Mouse (Mus musculus) layer of hippocampus, adult 9-10 months (tissue): Measurements from ENCODE around the gene Pttg1ip.

Source experiments
- DNase-seq: peaks from one replicate; pipeline ENCODE4 v3.0.0; 2022; ENCODE audit warnings: low spot score

Gene Pttg1ip

DNA sequence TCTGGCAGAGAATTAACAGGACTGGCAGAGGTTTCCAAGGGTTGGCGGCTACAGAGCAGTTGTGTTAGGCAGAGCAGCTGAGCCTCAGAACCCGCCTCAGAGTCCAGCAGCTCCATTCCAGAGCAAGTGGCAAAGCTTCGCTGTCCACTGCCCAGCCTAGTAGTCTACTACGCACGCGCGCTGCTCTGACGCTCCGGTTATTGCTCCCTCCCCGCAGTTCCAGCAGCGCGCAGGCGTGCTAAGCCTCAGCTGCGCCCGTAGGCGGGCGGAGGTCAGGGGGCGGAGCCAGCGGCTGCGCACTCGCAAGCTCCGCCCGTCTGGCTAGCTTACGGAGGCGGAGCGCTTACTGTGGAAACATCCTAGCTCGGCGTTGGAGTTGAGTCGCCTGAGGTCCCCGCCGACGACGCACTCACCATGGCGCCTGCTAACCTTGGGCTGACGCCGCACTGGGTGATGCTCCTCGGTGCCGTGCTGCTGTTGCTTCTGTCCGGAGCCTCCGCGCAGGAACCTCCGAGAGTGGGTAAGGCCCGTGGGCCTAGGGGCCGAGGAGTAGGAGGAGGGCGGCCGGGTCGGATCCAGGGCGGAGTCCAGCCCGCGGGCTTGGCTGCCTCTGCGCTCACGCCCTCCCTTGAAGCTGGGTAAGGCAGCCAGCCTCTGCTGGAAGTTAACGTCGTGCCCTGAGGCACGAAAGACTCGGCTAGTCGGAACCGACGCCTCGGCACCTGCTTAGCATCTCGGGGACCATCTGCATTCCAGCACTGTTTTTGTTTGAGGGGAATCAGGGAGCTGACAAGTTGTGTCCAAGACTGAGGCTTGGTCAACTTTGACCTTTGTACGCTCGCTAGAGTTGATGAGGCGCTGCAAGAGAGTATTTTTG, at the start of gene Pttg1ip:
Pttg1ip (plus strand) TSS at position 313 of the 877 bp plus-strand sequence.
- DNase-seq, result peak; percentile 73

DNA sequence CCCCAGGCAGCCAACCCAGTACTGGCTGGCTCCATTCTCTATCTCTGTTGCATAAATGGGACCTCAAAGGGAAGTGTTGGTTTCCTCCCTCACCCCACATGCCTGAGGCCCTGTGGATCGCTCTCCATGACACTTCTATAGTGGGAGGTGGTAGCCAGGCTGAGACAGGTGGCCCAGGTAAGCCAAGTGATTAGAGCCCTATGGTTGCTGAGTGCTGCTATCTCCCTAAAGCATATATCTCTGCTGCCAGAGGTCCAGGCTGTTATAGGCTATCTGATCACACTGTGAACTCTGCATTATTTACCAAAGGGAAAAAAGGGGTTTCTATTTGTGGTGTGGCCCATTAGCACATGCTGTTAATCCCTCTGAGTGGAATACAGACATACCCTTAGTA, 49.5 kb upstream of the Pttg1ip start:
- DNase-seq, result no peak

DNA sequence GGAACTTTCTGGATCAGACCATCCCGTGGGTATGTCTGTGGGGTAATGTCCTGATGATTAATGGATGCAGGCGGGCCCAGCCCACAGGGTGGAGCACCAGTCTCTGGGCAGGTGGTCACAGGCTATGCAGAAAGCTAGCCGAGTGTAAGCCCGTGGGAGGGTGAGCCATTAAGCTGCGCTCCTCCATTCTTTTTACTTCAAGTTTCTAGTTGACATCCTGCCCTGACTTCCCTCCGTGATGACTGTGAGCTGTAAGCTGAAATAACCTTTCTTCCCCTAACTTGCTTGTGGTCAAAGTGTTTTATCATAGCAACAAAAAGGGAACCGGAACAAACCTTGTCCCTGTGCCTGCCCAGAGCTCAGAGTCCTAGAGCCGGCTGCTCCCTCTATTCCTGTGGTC, 44.8 kb upstream of the Pttg1ip start:
- DNase-seq, result no peak

DNA sequence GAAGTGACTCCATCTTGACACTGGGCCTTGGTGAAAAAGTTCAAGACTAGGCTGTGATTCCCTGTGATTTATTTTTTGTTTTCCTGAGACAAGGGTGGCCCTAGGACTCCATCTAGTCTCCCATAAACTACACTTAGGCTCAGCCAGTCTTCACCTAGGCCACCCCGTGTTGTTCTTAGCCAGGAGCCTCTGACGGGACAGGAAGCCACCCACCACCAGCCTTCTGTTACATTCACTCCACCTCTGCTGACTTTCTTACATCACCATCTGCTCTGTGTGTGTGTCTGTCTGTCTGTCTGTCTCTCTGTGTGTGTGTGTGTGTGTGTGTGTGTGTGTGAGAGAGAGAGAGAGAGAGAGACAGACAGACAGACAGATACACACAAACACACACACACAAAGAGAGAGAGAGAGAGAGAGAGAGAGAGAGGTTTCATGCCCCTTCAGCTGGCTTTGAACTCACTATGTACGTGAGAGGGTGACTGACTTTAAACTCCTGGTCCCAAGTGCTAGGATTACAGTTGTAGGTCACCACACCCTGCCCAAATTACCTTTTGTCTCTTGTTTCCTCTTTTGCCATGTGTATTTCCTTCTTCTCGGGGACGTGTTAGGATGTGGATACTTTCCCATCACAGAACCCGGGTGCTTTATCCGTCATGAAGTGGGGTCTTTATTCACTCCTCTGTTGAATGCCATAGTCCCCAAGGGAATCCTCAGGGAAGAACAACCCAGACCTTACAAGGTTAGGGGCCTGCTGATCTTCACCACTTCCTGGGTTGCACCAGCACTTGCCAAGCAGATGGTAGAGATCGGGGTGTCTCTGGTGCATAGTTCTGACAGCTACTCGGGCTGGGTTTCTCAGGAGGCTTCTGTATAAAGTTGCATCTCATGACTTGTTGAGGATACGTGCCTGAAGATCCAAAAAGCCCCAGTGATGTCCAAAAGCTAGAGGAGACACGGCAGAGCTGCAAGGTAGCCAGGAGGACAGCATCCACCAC, 44.0 kb upstream of the Pttg1ip start:
- DNase-seq, result no peak

DNA sequence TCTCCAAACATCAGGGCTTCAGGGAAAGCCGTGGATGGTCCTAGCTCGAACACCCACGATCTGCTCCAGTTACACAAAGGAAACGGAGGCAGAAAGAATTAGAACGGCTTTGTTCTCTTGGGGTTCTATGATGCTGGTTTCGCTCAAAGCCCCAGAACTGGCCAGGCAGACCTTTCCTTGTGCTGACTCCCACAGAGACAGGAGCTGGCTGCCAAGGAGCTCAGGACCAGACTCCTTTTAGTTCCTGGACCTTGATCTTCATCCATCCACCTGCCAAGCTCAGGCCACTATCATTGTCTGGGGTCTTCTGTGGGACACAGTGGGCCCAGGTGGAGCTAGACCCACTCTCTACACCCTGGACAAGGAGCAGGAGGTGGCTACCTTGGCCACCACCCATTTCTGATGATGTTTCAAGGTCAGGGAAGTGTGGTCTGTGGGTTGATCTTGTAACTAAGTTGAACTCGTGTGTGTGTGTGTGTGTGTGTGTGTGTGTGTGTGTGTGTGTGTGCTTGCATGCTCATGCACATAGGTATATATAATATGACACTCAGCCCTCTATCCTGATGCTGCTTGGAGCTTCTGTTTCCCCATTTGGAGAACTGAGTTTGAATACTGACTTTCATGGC, 42.1 kb upstream of the Pttg1ip start:
- DNase-seq, result no peak

DNA sequence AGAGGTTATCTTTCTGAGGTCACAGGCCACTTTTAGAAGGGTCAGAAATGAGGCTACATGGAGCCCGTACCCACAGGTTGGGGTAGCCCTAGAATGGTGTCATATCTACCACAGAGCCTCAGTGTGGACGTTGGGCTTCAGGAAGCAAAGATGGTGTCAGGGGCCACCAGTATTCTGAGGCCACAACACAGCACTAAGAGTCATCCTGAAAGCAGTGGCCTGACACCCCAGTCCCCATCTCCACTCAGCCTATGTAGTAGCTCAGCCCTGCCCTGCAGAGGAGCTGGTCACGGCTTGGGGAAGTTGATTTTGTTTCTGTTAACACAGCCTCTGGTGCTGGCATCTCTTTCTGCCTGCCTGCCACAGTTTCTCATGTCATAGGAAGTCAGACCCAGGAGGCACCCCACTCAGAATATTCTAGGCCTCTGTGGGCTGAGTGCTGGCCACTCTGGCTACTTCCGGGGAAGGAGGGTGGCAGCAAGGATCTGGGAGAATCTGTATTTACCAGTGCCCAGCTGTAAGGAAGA, 40.9 kb upstream of the Pttg1ip start:
- DNase-seq, result no peak

DNA sequence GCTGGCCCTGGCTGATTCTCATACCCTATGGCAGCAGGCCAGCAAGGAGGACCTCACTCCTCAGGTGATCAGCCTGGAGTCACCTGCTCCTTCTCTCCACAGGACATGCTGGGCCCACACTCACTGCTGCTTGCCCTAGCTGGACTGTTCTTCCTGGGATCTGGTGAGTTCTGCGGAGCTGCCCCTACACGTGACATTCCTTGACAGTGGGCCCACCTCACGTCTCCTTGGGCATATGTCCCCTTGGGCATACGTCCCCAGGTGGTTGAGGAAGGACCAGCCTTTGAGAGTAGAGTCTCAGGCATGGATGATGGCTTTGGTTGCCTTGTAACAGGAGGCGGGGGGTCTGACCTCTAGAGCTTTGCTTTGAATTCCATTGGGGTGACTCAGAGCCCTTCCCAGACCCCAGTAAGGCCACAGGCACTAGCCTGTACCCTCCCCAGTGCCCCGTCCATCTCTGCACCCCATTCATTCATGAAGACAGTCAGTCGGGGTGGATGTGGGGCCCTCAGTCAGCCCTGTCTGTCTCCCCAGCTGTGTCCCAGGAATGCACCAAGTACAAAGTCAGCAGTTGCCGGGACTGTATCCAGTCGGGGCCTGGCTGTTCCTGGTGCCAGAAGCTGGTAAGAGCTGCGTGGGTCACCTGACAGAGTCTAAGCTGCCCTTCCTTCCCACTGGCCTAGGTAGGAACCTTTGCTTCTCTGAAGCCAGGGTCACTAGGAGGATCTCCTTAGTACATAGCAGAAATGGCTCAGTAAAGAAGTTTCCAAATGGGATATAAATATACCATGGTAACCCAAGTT, 39.5 kb upstream of the Pttg1ip start:
- DNase-seq, result no peak

DNA sequence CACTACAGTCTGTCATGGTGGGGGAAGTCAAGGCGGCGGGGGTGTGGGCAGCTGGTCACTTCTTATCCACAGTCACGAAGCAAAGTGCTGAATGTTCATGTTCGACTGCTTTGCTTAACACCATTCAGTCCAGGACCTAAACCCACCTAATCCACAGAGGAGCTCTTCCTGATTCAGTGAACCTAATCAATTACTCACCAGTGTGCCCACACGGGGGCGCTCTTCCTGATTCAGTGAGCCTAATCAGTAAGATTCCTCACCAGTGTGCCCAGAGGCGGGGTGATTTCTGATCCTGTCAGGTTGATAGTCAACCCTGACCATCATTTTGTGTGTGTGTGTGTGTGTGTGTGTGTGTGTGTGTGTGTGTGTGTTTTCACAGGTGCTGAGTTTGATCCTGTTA, 38.3 kb upstream of the Pttg1ip start:
- no peak for DNase-seq

DNA sequence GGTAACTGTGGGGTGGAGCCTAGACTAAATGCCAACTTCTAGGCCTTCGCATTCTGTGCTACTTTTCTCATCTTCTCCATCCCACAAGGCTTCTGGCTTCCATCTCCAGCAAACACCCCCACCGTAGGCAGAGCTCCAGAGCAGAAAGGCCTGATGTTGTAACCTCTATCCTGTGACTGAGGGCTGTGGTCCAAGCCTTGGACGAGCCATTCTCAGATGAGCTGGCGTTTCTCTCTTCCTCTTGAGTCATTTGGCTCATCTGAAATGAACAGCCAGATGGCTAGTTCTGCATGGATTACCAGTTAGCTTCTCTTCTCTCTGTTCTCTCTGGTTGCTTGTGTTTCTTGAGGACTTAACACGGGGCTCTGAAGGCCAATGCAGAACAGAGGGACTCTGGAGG, 36.6 kb upstream of the Pttg1ip start:
- peak; percentile 67 for DNase-seq

DNA sequence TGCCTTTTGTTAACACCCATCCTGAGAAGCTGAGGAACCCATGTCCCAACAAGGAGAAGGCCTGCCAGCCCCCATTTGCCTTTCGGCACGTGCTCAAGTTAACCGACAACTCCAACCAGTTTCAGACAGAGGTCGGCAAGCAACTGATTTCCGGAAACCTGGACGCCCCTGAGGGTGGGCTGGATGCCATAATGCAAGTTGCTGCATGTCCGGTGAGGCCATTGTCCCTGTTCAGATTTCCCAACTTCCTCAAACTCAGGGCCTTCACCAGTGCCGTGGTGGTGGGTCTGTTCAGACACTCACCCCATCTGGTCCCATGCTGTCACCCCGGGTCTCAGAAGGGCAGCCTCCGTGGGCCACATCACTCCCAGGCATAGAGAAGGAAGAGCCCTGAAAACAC, 32.9 kb upstream of the Pttg1ip start:
- DNase-seq, result no peak

DNA sequence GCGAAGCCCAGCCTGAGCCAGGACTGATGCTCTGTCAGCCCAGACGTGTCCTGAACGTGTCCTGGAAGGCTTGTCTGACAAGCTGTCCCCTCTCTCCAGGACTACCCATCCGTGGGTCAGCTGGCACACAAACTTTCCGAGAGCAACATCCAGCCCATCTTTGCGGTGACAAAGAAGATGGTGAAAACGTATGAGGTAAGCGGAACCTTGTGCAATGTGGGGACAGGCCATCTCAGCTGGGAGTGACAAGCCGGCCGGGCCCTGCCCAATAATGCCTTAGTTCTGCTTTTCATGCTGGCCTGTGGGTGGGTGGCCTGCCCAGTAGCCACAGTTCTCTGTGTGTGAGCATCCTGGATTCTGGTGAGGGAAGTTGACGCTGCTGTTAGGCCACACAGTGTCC, 30.6 kb upstream of the Pttg1ip start:
- no peak for DNase-seq

DNA sequence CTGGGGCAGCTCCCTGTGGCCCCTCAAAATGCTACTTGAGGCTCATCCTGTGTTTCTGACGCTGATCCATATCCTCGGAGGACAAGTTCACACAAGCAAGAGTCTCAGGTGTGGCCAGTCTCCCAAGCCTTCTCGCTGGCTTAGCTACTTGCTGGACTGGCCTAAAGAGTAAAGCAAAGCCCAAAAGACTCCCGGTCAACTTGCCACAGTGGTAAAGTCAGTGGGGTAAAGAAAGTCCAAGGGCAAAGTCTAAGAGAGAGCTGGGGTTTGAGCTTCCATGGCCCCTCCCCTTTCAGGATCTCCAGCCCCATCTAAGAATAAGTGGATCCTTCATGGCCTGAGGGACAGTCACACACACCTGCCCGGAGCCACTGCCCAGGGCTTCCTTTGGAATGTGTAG, 29.4 kb upstream of the Pttg1ip start:
- DNase-seq, result no peak

DNA sequence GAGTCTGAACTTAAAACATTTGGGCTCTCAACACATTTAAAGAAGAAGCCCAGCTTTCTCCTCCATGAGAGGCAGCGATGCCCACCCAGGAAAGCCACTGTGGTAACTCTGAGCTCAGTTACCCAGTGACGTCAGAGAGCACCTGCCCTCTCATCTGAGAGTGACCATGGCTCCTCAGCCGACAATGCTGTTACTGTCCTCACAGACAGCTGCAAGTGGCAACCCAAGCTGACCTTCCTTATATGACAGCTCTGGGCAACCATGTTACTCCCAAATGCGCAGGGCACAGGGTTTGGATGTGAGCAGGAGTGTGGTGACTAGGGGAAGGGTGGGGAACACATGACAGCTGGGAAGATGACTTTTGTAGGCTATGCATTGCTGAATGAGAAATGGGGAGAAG, 28.2 kb upstream of the Pttg1ip start:
- no peak for DNase-seq

DNA sequence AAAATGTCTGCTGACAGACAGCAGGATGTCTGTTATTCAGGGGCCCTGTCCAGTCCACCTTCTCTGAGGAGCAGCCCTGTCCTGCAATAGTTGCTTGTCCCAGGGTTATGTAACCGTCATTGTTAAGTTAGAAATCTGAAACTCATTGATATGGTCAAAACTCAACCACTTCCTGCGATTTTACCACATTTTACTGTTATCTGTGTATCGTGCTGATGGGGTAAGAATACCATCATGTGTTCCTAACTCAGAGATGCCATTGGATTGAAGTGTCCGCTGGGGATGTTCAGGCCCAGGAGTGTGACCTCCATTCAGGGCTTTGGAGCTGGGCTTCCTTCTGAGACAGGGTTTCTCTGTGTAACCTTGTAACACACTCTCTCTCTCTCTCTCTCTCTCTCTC, 26.6 kb upstream of the Pttg1ip start:
- no peak for DNase-seq

DNA sequence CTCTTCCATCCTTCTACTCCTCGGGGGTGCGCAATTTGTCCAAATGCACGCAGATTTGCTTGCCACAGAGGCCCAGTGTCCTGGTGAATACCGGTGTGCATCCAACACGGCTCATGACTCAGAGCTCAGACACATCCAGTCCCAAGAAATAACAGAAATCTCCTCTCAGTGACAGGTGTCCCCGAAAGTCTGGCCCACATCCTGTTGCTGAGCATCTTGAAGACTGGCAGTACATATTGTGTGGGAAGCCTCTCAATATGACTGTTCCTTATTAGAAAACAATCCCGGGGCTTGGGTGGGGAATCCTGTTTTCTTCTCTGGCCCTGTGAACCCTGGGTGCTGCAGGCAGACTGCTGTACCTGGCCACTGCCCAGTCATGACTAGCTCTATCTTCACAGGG, 24.9 kb upstream of the Pttg1ip start:
- no peak for DNase-seq

DNA sequence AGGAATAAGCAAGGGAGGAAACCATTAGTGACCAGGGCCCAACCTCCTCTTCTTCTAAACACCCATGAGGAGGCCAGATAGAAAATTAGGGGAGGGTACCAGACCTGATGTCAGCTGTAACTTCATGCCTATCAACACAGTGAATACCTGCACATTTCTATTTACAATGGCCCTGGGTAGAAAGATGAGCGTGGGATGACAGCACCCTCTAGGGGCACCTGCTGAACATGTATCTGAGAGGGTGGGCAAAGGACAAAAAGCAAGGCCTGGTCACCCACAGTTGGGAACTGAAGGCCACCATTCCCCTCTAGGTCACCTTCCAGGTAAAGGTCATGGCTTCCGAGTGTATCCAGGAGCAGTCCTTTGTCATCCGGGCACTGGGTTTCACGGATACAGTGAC, 23.9 kb upstream of the Pttg1ip start:
- no peak for DNase-seq

DNA sequence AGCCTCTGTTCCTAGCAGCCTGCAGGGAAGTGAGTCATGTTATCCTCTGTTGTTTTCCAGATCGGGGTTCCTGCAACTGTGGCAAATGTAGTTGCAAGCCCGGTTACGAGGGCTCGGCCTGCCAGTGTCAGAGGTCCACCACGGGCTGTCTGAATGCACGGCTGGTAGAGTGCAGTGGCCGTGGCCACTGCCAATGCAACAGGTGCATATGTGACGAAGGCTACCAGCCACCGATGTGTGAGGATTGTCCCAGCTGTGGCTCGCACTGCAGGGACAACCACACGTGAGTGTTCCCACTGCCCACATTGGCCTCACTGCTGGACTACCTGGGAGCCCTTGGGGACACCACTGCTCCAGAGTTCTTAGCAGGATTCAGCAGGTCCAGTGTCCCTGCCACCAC, 21.4 kb upstream of the Pttg1ip start:
- no peak for DNase-seq

DNA sequence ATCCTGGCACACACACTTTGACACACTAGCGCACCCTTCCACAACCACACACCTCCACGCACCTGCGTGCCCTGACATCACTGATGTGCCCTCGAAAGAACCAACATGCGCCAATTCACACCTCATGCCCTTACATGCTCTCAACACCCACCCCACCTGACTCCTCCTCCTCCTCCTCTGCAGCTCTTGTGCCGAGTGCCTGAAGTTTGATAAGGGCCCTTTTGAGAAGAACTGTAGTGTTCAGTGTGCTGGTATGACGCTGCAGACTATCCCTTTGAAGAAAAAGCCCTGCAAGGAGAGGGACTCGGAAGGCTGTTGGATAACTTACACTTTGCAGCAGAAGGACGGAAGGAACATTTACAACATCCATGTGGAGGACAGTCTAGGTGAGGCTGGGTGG, 20.7 kb upstream of the Pttg1ip start:
- no peak for DNase-seq

DNA sequence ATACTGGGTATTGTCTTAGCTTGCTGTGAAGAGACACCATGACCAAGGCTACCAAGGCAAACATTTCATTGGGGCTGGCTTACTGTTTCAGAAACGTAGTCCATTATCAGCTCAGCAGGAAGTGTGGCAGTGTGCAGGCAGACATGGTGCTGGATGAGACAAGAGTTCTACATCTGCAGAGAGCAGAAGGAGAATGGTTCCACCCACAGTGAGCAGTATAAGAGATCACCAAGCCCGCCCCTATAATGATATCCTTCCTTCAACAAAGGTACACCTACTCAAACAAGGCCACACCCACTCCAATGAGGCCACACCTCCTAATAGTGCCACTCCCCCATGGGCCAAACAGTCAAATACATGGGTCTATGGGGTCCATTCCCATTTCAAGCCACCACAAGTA, 20.0 kb upstream of the Pttg1ip start:
- DNase-seq, result no peak

DNA sequence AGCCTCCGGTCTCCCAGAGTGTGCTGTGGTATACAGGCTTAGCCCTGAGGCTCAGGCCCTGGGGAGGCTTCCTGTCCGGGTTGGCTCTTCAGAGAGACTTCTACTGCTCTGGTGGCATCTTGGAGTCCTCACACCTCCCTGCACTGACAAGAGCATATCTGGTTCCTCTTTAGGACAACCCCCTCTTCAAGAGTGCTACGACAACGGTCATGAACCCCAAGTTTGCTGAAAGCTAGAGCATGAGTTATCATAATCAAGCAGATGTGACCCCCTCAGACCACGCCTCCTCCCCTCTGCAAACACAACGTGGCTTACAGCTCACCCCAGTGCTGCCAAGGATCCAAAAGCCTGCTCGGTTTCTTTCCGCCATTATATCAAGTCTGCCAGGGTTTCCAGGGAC, 16.5 kb upstream of the Pttg1ip start:
- no peak for DNase-seq

DNA sequence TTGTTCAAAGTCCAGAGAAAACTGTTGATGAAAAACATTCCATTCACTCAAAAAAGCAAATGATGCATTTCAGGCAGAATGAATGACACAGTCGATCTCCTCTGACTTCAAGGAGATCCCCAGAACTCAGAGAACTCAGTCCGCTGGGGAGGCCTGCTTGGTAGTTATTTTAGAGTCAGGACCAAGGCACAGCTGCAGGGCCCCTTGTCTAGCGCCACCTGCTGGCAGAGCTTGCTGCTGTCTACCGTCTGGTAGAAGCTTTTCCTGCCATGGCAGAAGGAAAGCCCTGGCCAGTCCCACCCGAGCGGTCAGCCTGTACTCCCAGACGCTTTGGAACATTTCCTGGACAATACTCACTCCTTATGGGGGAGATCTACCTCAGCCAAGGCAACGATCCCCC, 14.9 kb upstream of the Pttg1ip start:
- no peak for DNase-seq

DNA sequence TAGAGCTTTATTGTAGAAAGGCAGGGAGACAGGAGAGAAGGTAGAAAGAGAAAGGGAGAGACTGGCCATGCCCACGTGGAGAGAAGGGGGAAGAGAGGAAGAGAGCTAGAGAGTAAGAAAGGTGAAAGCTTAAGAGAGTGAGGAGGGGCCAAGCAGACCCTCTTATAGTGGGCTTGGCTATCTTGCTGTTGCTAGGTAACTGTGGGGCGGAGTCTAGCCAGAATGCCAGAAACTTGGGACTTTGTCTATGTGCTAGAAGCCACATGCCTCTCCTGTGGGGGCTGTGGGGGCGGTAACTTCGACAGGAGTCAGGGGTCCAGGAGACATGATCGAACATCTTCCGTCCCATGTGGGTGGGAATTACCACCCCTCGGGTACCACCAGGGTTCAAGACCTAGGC, 12.0 kb upstream of the Pttg1ip start:
- DNase-seq, result no peak
